Mouse (Mus musculus) cerebellum, adult 2 months (tissue): Measurements from ENCODE around the gene Ptpn1.

Source experiments
- CTCF ChIP-seq: fragments of 200-500 bp; IDR thresholded peaks from 2 replicates; pipeline ENCODE4 v1.5.1; 2011; ENCODE audit warnings: low read depth, mild to moderate bottlenecking, control low read depth, low read length, moderate library complexity, borderline replicate concordance; ENCODE audit not compliant: insufficient read depth
- POLR2A ChIP-seq: fragments of 200-500 bp; IDR thresholded peaks from 2 replicates; pipeline ENCODE4 v1.6.1; 2011; ENCODE audit warnings: low read length, control low read depth, borderline replicate concordance; ENCODE audit not compliant: insufficient read depth

- no peak for TF ChIP-seq CTCF
- TF ChIP-seq POLR2A, result no peak
Observed at GRCm38 (mm10) chr2:167964320-167964719, 32.5 kb downstream of the Ptpn1 start.
